8 mouse cellular contexts compared by ENCODE assay signal in genomic region chr4:49153849-49154248, GRCm38 (mm10).
A peak's percentile ranks its signal among the peaks of the same experiment; 100 is the strongest.
DNase-seq lines count a peak whose midpoint lies in the region; TF ChIP-seq lines count a peak whose summit lies in the region.

No protein-coding gene starts in this region.

- no peaks in the 10 kb centered on the region for H3K36me3 ChIP-seq in ES-E14 (ENCODE audit: control insufficient read depth, insufficient read depth, low read length, poor library complexity, severe bottlenecking)
- no peaks in the 10 kb centered on the region for H3K36me3 ChIP-seq in spleen, adult 2 months (ENCODE audit: control insufficient read depth, insufficient read depth, low read length)

- WGBS in spleen, adult 2 months: 41% methylated on average over 5 of the region's 5 CpGs

- H3K4me1 ChIP-seq in ES-E14 (ENCODE audit: control insufficient read depth in 2 of 2, insufficient read depth in 2 of 2, low read length in 2 of 2, poor library complexity in 1 of 2): peaks cover 0 to 2% of the 10 kb centered on the region in 2 experiments; a peak in 1 of 4 replicates
- H3K4me1 ChIP-seq in spleen, adult 2 months (ENCODE audit: control insufficient read depth, insufficient read depth, insufficient read length): no peaks in the 10 kb centered on the region

- peak; percentile 66; the same call in 1 of the 2 replicates for TF ChIP-seq CTCF in spleen, adult 2 months (IDR thresholded peaks at IDR 0.05; ENCODE audit: extremely low read depth, insufficient read depth, insufficient read length, insufficient replicate concordance)

- H3K27ac ChIP-seq in ES-E14 (ENCODE audit: insufficient read depth, low read depth, low read length, poor library complexity, severe bottlenecking): no peak overlapping the region
- no peak overlapping the region for H3K27ac ChIP-seq in spleen, adult 2 months (ENCODE audit: insufficient read depth, low read length)

- in situ Hi-C loops in ES-E14 (cut with MboI; ENCODE audit: low sequenced_read_pairs in 2 of 2, unreplicated experiment in 2 of 2): no loop called here

- H3K9me3 ChIP-seq in ES-E14 (ENCODE audit: control insufficient read depth, insufficient read depth, low read depth, low read length): no peaks in the 10 kb centered on the region

- no peak overlapping the region for H3K9ac ChIP-seq in ES-E14 (ENCODE audit: insufficient read depth, low read depth, low read length, poor library complexity, severe bottlenecking)

- intact Hi-C loops in heart, postnatal 14 days (cut with DNase I): loop anchor here (5.0 kb wide), 1 partner anchor 168 kb away; no protein-coding TSS in a partner anchor

- no peaks in the 10 kb centered on the region for H3K27me3 ChIP-seq in spleen, adult 2 months (ENCODE audit: control insufficient read depth, insufficient read depth, low read length)

- peak; percentile 56 for DNase-seq in 416B (ENCODE audit: low read depth)
- peak; percentile 37 for DNase-seq in ES-E14 (ENCODE audit: low read depth, low spot score)
- peak; percentile 63 to 73 for DNase-seq in cerebellum, postnatal 14 days
- peak; percentile 12 to 37 for DNase-seq in heart, postnatal 14 days
- DNase-seq in layer of hippocampus, adult 9-10 months (ENCODE audit: low spot score): peak; percentile 15
- DNase-seq in lung, postnatal 10 days: peak; percentile 56
- DNase-seq in spleen, adult 2 months (ENCODE audit: low read depth in 1 of 2, low spot score in 2 of 2): peak in 1 of 2 experiments; percentile 50
- DNase-seq in gastrocnemius, adult 8-10 months (ENCODE audit: low spot score in 2 of 2): no peak

- no peak overlapping the region for H3K4me3 ChIP-seq in ES-E14 (ENCODE audit: insufficient read depth in 1 of 2, low read depth in 1 of 2, low read length in 2 of 2, poor library complexity in 1 of 2, severe bottlenecking in 1 of 2)
- no peak overlapping the region for H3K4me3 ChIP-seq in spleen, adult 2 months (ENCODE audit: extremely low read depth, insufficient read depth, insufficient read length)

- no peak for TF ChIP-seq POLR2A in spleen, adult 2 months (IDR thresholded peaks at IDR 0.05; ENCODE audit: low read depth, low read length)

TF ChIP-seq in ES-E14, 5 proteins besides CTCF, POLR2A, EP300 and RAD21:
- no peak for TF ChIP-seq ZNF384 (IDR thresholded peaks at IDR 0.05; ENCODE audit: low read depth, low read length)
- TF ChIP-seq MAFK (IDR thresholded peaks at IDR 0.05; ENCODE audit: insufficient read depth, low read depth, low read length): no peak
- no peak for TF ChIP-seq ZC3H11A (IDR thresholded peaks at IDR 0.05; ENCODE audit: borderline replicate concordance, low read depth, low read length)
- TF ChIP-seq CHD2 (IDR thresholded peaks at IDR 0.05; ENCODE audit: low read depth, low read length): no peak
- no peak for TF ChIP-seq HCFC1 (IDR thresholded peaks at IDR 0.05; ENCODE audit: borderline replicate concordance, insufficient read depth, low read length)

Comparison
In these comparisons a context has a peak if more than half of its experiments do, and no peak if none do; other contexts are left out.
1. DNase-seq: peak in 416B (single experiment), ES-E14 (single experiment), cerebellum, postnatal 14 days (2 of 2), heart, postnatal 14 days (2 of 2), layer of hippocampus, adult 9-10 months (single experiment) and lung, postnatal 10 days (single experiment); none in gastrocnemius, adult 8-10 months (0 of 2).